Mouse (Mus musculus): ENCODE results near the gene Eri3.

GRCm38 (mm10) chr4:117680963-117681362 lies 130.8 kb downstream of the Eri3 start:
- TF ChIP-seq CTCF (IDR thresholded peaks at IDR 0.05; ENCODE audit: borderline replicate concordance, insufficient read depth, low read depth, low read length) (no peak), POLR2A (IDR thresholded peaks at IDR 0.05; ENCODE audit: borderline replicate concordance, insufficient read depth, low read length) (no peak)

All from cerebellum, adult 2 months (tissue).